Mouse (Mus musculus): ENCODE measurements around the gene 1700034J05Rik.

- TF ChIP-seq CTCF (IDR thresholded peaks at IDR 0.05; ENCODE audit: low read depth, low read length) (no peak), POLR2A (IDR thresholded peaks at IDR 0.05; ENCODE audit: borderline replicate concordance, low read depth, low read length) (no peak)
Measured at GRCm38 (mm10) chr6:146903632-146904031, 50.6 kb downstream of the 1700034J05Rik start.
